Mouse (Mus musculus) bone marrow, adult 2 months (tissue): Measurements from ENCODE around the gene Megf11.

Experiments
- CTCF ChIP-seq: fragments of 200-500 bp; IDR thresholded peaks from 2 replicates; pipeline ENCODE4 v1.5.1; 2011; ENCODE audit warnings: low read length, control low read depth; ENCODE audit not compliant: control insufficient read depth, insufficient read depth
- POLR2A ChIP-seq: fragments of 200-500 bp; IDR thresholded peaks from 2 replicates; pipeline ENCODE4 v1.6.1; 2011; ENCODE audit warnings: low read depth, mild to moderate bottlenecking, control low read depth, low read length, borderline replicate concordance; ENCODE audit not compliant: control insufficient read depth

DNA sequence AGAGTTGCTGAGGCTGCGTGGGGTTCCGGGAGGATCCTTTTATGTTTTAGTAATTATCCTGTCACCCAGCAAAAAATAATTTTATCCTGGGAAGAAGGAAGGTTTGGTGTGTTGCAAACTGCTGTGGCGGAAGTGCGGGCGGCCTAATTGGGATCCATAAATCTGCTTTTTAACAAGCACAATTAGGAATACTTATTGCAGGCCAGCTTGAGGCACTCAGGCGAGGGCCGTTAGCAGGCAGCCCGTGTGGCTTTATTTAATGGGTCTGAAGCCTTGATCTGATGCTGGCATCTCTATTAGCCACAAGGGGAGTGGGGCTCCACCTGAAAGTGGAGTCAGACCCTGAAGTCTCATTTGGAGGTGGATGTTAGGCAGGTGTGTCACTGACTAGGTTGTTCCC lies 23.4 kb downstream of the Megf11 start:
- TF ChIP-seq CTCF (no peak), POLR2A (no peak)
